ENCODE assay signal across 7 mouse cellular contexts in genomic region chr2:180581002-180581401, GRCm38 (mm10). TPM values are rescaled to one million over a fixed set of nuclear protein-coding genes. Genes with fewer than 3 reads are reported as not detected.
DNase-seq lines count a peak whose midpoint lies in the region; ATAC-seq and TF ChIP-seq lines count a peak whose summit lies in the region.

Mrgbp (plus strand) TSS chr2:180581304.

- no peak for ATAC-seq in CD4-positive, CD25-positive, alpha-beta regulatory T cell, adult 4 months
- no peak for ATAC-seq in hematopoietic stem cell, adult 5-6 weeks (replicated peaks in 1 of 2; ENCODE audit: insufficient read depth in 1 of 2, low FRiP score in 2 of 2, low TSS enrichment in 1 of 2, low read depth in 1 of 2, poor library complexity in 2 of 2, severe bottlenecking in 2 of 2)
- no peak for ATAC-seq in limb, embryonic 15.5 days (ENCODE audit: insufficient number of reproducible peaks, low FRiP score, low TSS enrichment, low read depth)
- no peak for ATAC-seq in neural tube, embryonic 12.5 days (ENCODE audit: low FRiP score, low read depth)
- ATAC-seq in cerebellum, adult (ENCODE audit: insufficient number of reproducible peaks, low FRiP score, low TSS enrichment): no peak

- no peak for TF ChIP-seq POLR2A in embryonic fibroblast, embryonic 13.5 days (IDR thresholded peaks at IDR 0.05; ENCODE audit: low read depth, low read length)

- no peak within 1 kb of the TSS for H3K4me3 ChIP-seq in ES-E14 (ENCODE audit: insufficient read depth in 1 of 2, low read depth in 1 of 2, low read length in 2 of 2, poor library complexity in 1 of 2, severe bottlenecking in 1 of 2)
- no peak within 1 kb of the TSS for H3K4me3 ChIP-seq in embryonic fibroblast, embryonic 13.5 days (ENCODE audit: insufficient read depth, low read length)
- H3K4me3 ChIP-seq in limb, embryonic 15.5 days: no peak within 1 kb of the TSS
- no peak within 1 kb of the TSS for H3K4me3 ChIP-seq in neural tube, embryonic 12.5 days

- 63% methylated on average over 3 of the region's 3 CpGs for WGBS in limb, embryonic 15.5 days
- WGBS in neural tube, embryonic 12.5 days: 78% methylated on average over 3 of the region's 3 CpGs

- no peak within 1 kb of the TSS for H3K27ac ChIP-seq in ES-E14 (ENCODE audit: insufficient read depth, low read depth, low read length, poor library complexity, severe bottlenecking)
- H3K27ac ChIP-seq in embryonic fibroblast, embryonic 13.5 days (ENCODE audit: insufficient read depth, low read length): no peak within 1 kb of the TSS
- H3K27ac ChIP-seq in limb, embryonic 15.5 days: peak within 1 kb of the TSS; percentile 33; the same call in 1 of the 2 replicates
- H3K27ac ChIP-seq in neural tube, embryonic 12.5 days: no peak within 1 kb of the TSS

- no peak for DNase-seq in ES-E14 (ENCODE audit: low read depth, low spot score)

- H3K36me3 ChIP-seq in ES-E14 (ENCODE audit: control insufficient read depth, insufficient read depth, low read length, poor library complexity, severe bottlenecking): peaks cover 13% of the 10 kb centered on the region; the same call in 1 of the 2 replicates
- peaks cover 15% of the 10 kb centered on the region for H3K36me3 ChIP-seq in limb, embryonic 15.5 days
- H3K36me3 ChIP-seq in neural tube, embryonic 12.5 days: peaks cover 13% of the 10 kb centered on the region

- H3K4me1 ChIP-seq in ES-E14 (ENCODE audit: control insufficient read depth in 2 of 2, insufficient read depth in 2 of 2, low read length in 2 of 2, poor library complexity in 1 of 2): peaks cover 0 to 6% of the 10 kb centered on the region in 2 experiments; a peak in 2 of 4 replicates
- H3K4me1 ChIP-seq in embryonic fibroblast, embryonic 13.5 days (ENCODE audit: control insufficient read depth, insufficient read depth, low read length): peaks cover 9% of the 10 kb centered on the region; the same call in 1 of the 2 replicates
- H3K4me1 ChIP-seq in limb, embryonic 15.5 days: peaks cover 30% of the 10 kb centered on the region
- peaks cover 17% of the 10 kb centered on the region for H3K4me1 ChIP-seq in neural tube, embryonic 12.5 days

- H3K4me2 ChIP-seq in limb, embryonic 15.5 days: no peak within 1 kb of the TSS
- peak within 1 kb of the TSS; percentile 97; the same call in 1 of the 2 replicates for H3K4me2 ChIP-seq in neural tube, embryonic 12.5 days (replicated peaks)

- no peak within 1 kb of the TSS for H3K9ac ChIP-seq in ES-E14 (ENCODE audit: insufficient read depth, low read depth, low read length, poor library complexity, severe bottlenecking)
- no peak within 1 kb of the TSS for H3K9ac ChIP-seq in limb, embryonic 15.5 days
- H3K9ac ChIP-seq in neural tube, embryonic 12.5 days: no peak within 1 kb of the TSS

- TF ChIP-seq CTCF in embryonic fibroblast, embryonic 13.5 days (IDR thresholded peaks at IDR 0.05; ENCODE audit: borderline replicate concordance, insufficient read depth, low read length): no peak

- 0 out of 2 replicates have a peak, but pooled peaks cover 2% of the 10 kb centered on the region for H3K27me3 ChIP-seq in limb, embryonic 15.5 days
- no peaks in the 10 kb centered on the region for H3K27me3 ChIP-seq in neural tube, embryonic 12.5 days (replicated peaks)

- H3K9me3 ChIP-seq in ES-E14 (ENCODE audit: control insufficient read depth, insufficient read depth, low read depth, low read length): no peaks in the 10 kb centered on the region
- no peaks in the 10 kb centered on the region for H3K9me3 ChIP-seq in limb, embryonic 15.5 days
- H3K9me3 ChIP-seq in neural tube, embryonic 12.5 days: no peaks in the 10 kb centered on the region

- in situ Hi-C loops in ES-E14 (cut with MboI; ENCODE audit: low sequenced_read_pairs in 2 of 2, unreplicated experiment in 2 of 2): loop anchor here in 1 of 2 experiments (5.0 kb wide), 1 partner anchor 201 kb away; no protein-coding TSS in a partner anchor

TF ChIP-seq in ES-E14, 5 proteins besides CTCF, POLR2A, EP300 and RAD21:
- TF ChIP-seq ZC3H11A (IDR thresholded peaks at IDR 0.05; ENCODE audit: borderline replicate concordance, low read depth, low read length) (no peak), MAFK (IDR thresholded peaks at IDR 0.05; ENCODE audit: insufficient read depth, low read depth, low read length) (no peak), HCFC1 (IDR thresholded peaks at IDR 0.05; ENCODE audit: borderline replicate concordance, insufficient read depth, low read length) (no peak), CHD2 (IDR thresholded peaks at IDR 0.05; ENCODE audit: low read depth, low read length) (no peak), ZNF384 (IDR thresholded peaks at IDR 0.05; ENCODE audit: low read depth, low read length) (no peak)
TF ChIP-seq in ES-E14: peak in this region for 0.

RNA-seq across cellular contexts. Expression of gene Mrgbp, which starts in this region (rescaled TPM):
- polyA plus RNA-seq in CD4-positive, CD25-positive, alpha-beta regulatory T cell, adult 4 months (2017; shearing (Covaris generic)): 10 to 100 TPM; 22.7 to 23.5 TPM
- 27.2 and 30.9 TPM in 2 replicates for total RNA-seq in ES-E14 (2012; rRNA removed)
- 13.1 TPM in 2 replicates for polyA plus RNA-seq in embryonic fibroblast, embryonic 13.5 days (2011; ENCODE audit: insufficient read length, low read depth, missing spikeins)
- 37.2 and 40.4 TPM in 2 replicates for total RNA-seq in hematopoietic stem cell, adult 5-6 weeks (2017)
- polyA plus RNA-seq in limb, embryonic 15.5 days (2015; fragmentation: Nextera tagmentation; extraction: Ambion mirVana): 28.6 and 30.3 TPM in 2 replicates
- 38.9 and 45.5 TPM in 2 replicates for polyA plus RNA-seq in neural tube, embryonic 12.5 days (2016; fragmentation: Nextera tagmentation; extraction: Ambion mirVana)
